Comparison of ENCODE assay signal across 23 mouse cellular contexts in the genomic region with DNA sequence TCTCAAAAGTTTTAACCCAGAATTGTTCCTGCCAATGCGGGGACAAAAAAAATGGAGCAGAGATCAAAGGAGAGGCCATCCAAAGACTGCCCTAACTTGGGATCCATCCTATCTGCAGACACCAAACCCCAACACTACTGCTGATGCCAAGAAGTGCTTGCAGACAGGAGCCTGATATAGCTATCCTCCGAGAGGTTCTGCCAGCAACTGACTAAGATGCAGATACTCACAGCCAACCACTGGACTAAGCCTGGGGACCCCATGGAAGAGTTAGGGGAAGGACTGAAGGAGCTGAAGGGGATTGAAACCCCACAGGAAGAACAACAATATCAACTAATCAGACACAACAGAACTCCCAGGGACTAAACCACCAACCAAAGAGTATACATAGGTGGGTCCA. TPM values are rescaled to one million over a fixed set of nuclear protein-coding genes. Genes with fewer than 3 reads are reported as not detected.
DNase-seq lines count a peak whose midpoint lies in the region; ATAC-seq and TF ChIP-seq lines count a peak whose summit lies in the region.
"Had no signal": no experiment of that assay in that cellular context is flagged by ENCODE, and none has a peak within 500 bp of the region (broad histone marks: within the 10 kb centered on the region; RNA-seq: fewer than 3 reads in every experiment).

No protein-coding gene starts in this region.

- no peak overlapping the region for H3K4me3 ChIP-seq in bone marrow, adult 2 months (replicated peaks; ENCODE audit: control insufficient read depth, low read depth, low read length)
- no peak overlapping the region for H3K4me3 ChIP-seq in midbrain, postnatal 0 days (ENCODE audit: low read depth, low read length)
- H3K4me3 ChIP-seq: embryonic facial prominence, embryonic 13.5 days; embryonic facial prominence, embryonic 15.5 days; forebrain, embryonic 10.5 days; forebrain, embryonic 12.5 days had no signal

- ATAC-seq in erythroblast, adult 5-6 weeks (replicated peaks; ENCODE audit: low FRiP score, poor library complexity, severe bottlenecking) = peak; percentile 58
- peak; percentile 44 for ATAC-seq in megakaryocyte progenitor cell, adult 5-6 weeks (replicated peaks; ENCODE audit: poor library complexity)
- no peak for ATAC-seq in midbrain, postnatal 0 days (ENCODE audit: low FRiP score)
- ATAC-seq: forebrain, embryonic 14.5 days; forebrain, embryonic 16.5 days had no signal

- 0 out of 2 replicates have a peak overlapping the region, but pooled peaks have one; percentile 21 for H3K27ac ChIP-seq in bone marrow, adult 2 months (ENCODE audit: control insufficient read depth, insufficient read depth, low read depth, low read length, poor library complexity)
- H3K27ac ChIP-seq in midbrain, postnatal 0 days (ENCODE audit: low read depth, low read length) = no peak overlapping the region
- H3K27ac ChIP-seq: embryonic facial prominence, embryonic 13.5 days; embryonic facial prominence, embryonic 15.5 days; forebrain, embryonic 10.5 days; forebrain, embryonic 12.5 days had no signal

- H3K4me2 ChIP-seq in midbrain, postnatal 0 days (ENCODE audit: low read depth, low read length, poor library complexity, severe bottlenecking) = no peak overlapping the region
- H3K4me2 ChIP-seq: embryonic facial prominence, embryonic 13.5 days; embryonic facial prominence, embryonic 15.5 days; forebrain, embryonic 12.5 days had no signal

- H3K36me3 ChIP-seq in midbrain, postnatal 0 days (ENCODE audit: insufficient read depth, low read length) = no peaks in the 10 kb centered on the region
- H3K36me3 ChIP-seq: forebrain, embryonic 12.5 days had no signal

- H3K27me3 ChIP-seq in midbrain, postnatal 0 days (ENCODE audit: insufficient read depth, low read length) = no peaks in the 10 kb centered on the region
- H3K27me3 ChIP-seq: embryonic facial prominence, embryonic 13.5 days; embryonic facial prominence, embryonic 15.5 days; forebrain, embryonic 12.5 days had no signal

- no peaks in the 10 kb centered on the region; the same call in 1 of the 2 replicates for H3K4me1 ChIP-seq in bone marrow, adult 2 months (ENCODE audit: control insufficient read depth, insufficient read depth, low read length)
- no peaks in the 10 kb centered on the region for H3K4me1 ChIP-seq in midbrain, postnatal 0 days (ENCODE audit: insufficient read depth, low read length)
- H3K4me1 ChIP-seq: embryonic facial prominence, embryonic 15.5 days; forebrain, embryonic 12.5 days had no signal

- no peaks in the 10 kb centered on the region for H3K9me3 ChIP-seq in midbrain, postnatal 0 days (ENCODE audit: low read length)
- H3K9me3 ChIP-seq: embryonic facial prominence, embryonic 15.5 days; forebrain, embryonic 10.5 days; forebrain, embryonic 12.5 days had no signal

- H3K9ac ChIP-seq in midbrain, postnatal 0 days (replicated peaks; ENCODE audit: low read length, poor library complexity, severe bottlenecking) = no peak overlapping the region
- H3K9ac ChIP-seq: embryonic facial prominence, embryonic 13.5 days; embryonic facial prominence, embryonic 15.5 days; forebrain, embryonic 12.5 days had no signal

- WGBS in bone marrow, adult 2 months = 61% methylated on average over 2 of the region's 2 CpGs
- WGBS in midbrain, postnatal 0 days = 92% methylated on average over 2 of the region's 2 CpGs

- TF ChIP-seq POLR2A in bone marrow, adult 2 months (IDR thresholded peaks at IDR 0.05; ENCODE audit: borderline replicate concordance, control insufficient read depth, low read depth, low read length) = no peak

- DNase-seq in spleen, adult 12 weeks (ENCODE audit: low spot score) = peak; percentile 17
- no peak for DNase-seq in spleen, adult 18-20 months
- DNase-seq in cerebellum, postnatal 14 days = no peak
- no peak for DNase-seq in ovary, adult 18-20 months (ENCODE audit: low spot score)
- DNase-seq in midbrain, postnatal 0 days (ENCODE audit: low spot score) = no peak
- DNase-seq: adrenal gland, adult 2 months; adrenal gland, postnatal 10 days; adrenal gland, postnatal 25 days; cerebellum, adult 11-12 months; cerebellum, adult 2 months; cerebellum, adult 9-10 months; cerebellum, postnatal 10 days; cerebellum, postnatal 36 days; embryo, embryonic 11 days had no signal

- no peak for TF ChIP-seq CTCF in bone marrow, adult 2 months (IDR thresholded peaks at IDR 0.05; ENCODE audit: control insufficient read depth, insufficient read depth, low read length)
- TF ChIP-seq CTCF in midbrain, postnatal 0 days (IDR thresholded peaks at IDR 0.05) = no peak

RNA-seq across cellular contexts. Expression of a gene that starts 30.3 kb away (rescaled TPM):
- 24.1 and 32.6 TPM in 2 replicates for polyA plus RNA-seq in bone marrow, adult 2 months (2011; ENCODE audit: insufficient read depth, insufficient read length, low replicate concordance, missing spikeins)
- 37.2 and 37.7 TPM in 2 replicates for total RNA-seq in erythroblast, adult 5-6 weeks (2015; ENCODE audit: low replicate concordance)
- total RNA-seq in erythroblast, adult 5-6 weeks (2017; ENCODE audit: low replicate concordance) = 42.0 and 69.7 TPM in 2 replicates
- 27.8 and 31.6 TPM in 2 replicates for total RNA-seq in megakaryocyte progenitor cell, adult 5-6 weeks (2015)
- total RNA-seq in megakaryocyte progenitor cell, adult 5-6 weeks (2017) = 35.6 and 40.8 TPM in 2 replicates
- total RNA-seq in midbrain, postnatal 0 days (2014; rRNA removed) = 114 and 132 TPM in 2 replicates
- 42.2 and 50.6 TPM in 2 replicates for polyA plus RNA-seq in midbrain, postnatal 0 days (2015; fragmentation: Nextera tagmentation; extraction: Ambion mirVana)
